Mouse (Mus musculus) embryonic facial prominence, embryonic 10.5 days (tissue): ENCODE results near the gene Ppia. TPM values are rescaled to one million over a fixed set of nuclear protein-coding genes. Genes with fewer than 3 reads are reported as not detected.
"Not testable (repeated sequence)": the region's sequence is repeated elsewhere in the genome, so short reads cannot be mapped to it uniquely, and the experiment has no call there.

Source experiments
- DNase-seq: peaks from one replicate; pipeline ENCODE4 v3.0.0-alpha.2; 2017; ENCODE audit warnings: low spot score
- H3K27ac ChIP-seq: fragments of 300-500 bp; sonication (generic); replicated peaks from 2 replicates; pipeline ENCODE4 v1.5.1; 2016; ENCODE audit warnings: mild to moderate bottlenecking
- H3K27me3 ChIP-seq: fragments of 300-500 bp; sonication (generic); replicated peaks from 2 replicates; pipeline ENCODE4 v1.6.1; 2016; ENCODE audit warnings: low read depth, mild to moderate bottlenecking; ENCODE audit not compliant: poor library complexity, severe bottlenecking
- H3K36me3 ChIP-seq: fragments of 300-500 bp; sonication (generic); replicated peaks from 2 replicates; pipeline ENCODE4 v1.6.1; 2016; ENCODE audit warnings: mild to moderate bottlenecking, moderate library complexity
- H3K4me1 ChIP-seq: fragments of 300-500 bp; sonication (generic); 2 replicates; pipeline ENCODE4 v1.6.1; 2016
- H3K4me3 ChIP-seq: fragments of 300-500 bp; sonication (generic); 2 replicates; pipeline ENCODE4 v1.5.1; 2016; ENCODE audit warnings: mild to moderate bottlenecking, moderate library complexity
- H3K9me3 ChIP-seq: fragments of 300-500 bp; sonication (generic); 2 replicates; pipeline ENCODE4 v1.6.1; 2016; ENCODE audit warnings: mild to moderate bottlenecking
- WGBS: fragments of 180-500 bp; shearing (Covaris S2); methylation state at CpG from one replicate; pipeline ENCODE4 v1.1.7; 2016; 5-methylcytosine and 5-hydroxymethylcytosine counted together
- polyA plus RNA-seq: library from polyadenylated mRNA; unstranded; fragments of >200 nt; fragmentation: Nextera tagmentation; extraction: Ambion mirVana; gene quantifications from 2 replicates; pipeline ENCODE4 v1.2.1, GENCODE M21; 2016

Ppia gene
- polyA plus RNA-seq: 6,156 and 6,219 TPM in 2 replicates

GRCm38 (mm10) chr11:6414751-6415550 lies at the start of gene Ppia:
TSS of gene Ppia (plus strand) at chr11:6415443.
- Histone ChIP-seq H3K27ac (peak within 1 kb of the TSS; percentile 99), H3K9me3 (no peaks in the 10 kb centered on the region), H3K4me3 (peak within 1 kb of the TSS; percentile 73), H3K4me1 (peaks cover 30% of the 10 kb centered on the region), H3K36me3 (peaks cover 33% of the 10 kb centered on the region), H3K27me3 (no peaks in the 10 kb centered on the region)
- WGBS: 11% methylated on average over 21 of the region's 21 CpGs
- peak; percentile 34 for DNase-seq

GRCm38 (mm10) chr11:6365885-6366284 lies 49.4 kb upstream of the Ppia start:
- Histone ChIP-seq H3K36me3 (no peaks in the 10 kb centered on the region), H3K27ac (no peak overlapping the region), H3K9me3 (no peaks in the 10 kb centered on the region), H3K4me3 (no peak overlapping the region), H3K4me1 (peaks cover 18% of the 10 kb centered on the region), H3K27me3 (no peaks in the 10 kb centered on the region)
- DNase-seq: peak; percentile 81
- WGBS: 22% methylated on average over 11 of the region's 11 CpGs

GRCm38 (mm10) chr11:6366434-6366833 lies 48.8 kb upstream of the Ppia start:
- Histone ChIP-seq H3K4me3 (no peak overlapping the region), H3K9me3 (no peaks in the 10 kb centered on the region), H3K4me1 (peaks cover 18% of the 10 kb centered on the region), H3K36me3 (no peaks in the 10 kb centered on the region), H3K27me3 (no peaks in the 10 kb centered on the region), H3K27ac (no peak overlapping the region)
- no peak for DNase-seq
- WGBS: 63% methylated on average over 6 of the region's 6 CpGs

GRCm38 (mm10) chr11:6367156-6367555 lies 48.1 kb upstream of the Ppia start:
- no peaks in the 10 kb centered on the region for H3K36me3 ChIP-seq
- H3K9me3 ChIP-seq: no peaks in the 10 kb centered on the region
- H3K4me1 ChIP-seq: peaks cover 18% of the 10 kb centered on the region
- H3K27ac ChIP-seq: no peak overlapping the region
- WGBS: 55% methylated on average over 4 of the region's 4 CpGs
- no peaks in the 10 kb centered on the region for H3K27me3 ChIP-seq
- H3K4me3 ChIP-seq: no peak overlapping the region
- DNase-seq: peak; percentile 39

GRCm38 (mm10) chr11:6367986-6368385 lies 47.3 kb upstream of the Ppia start:
- H3K9me3 ChIP-seq, H3K36me3 ChIP-seq, H3K4me3 ChIP-seq, H3K27me3 ChIP-seq, DNase-seq, H3K27ac ChIP-seq: not testable (repeated sequence)
- peaks cover 18% of the 10 kb centered on the region for H3K4me1 ChIP-seq
- 81% methylated on average over 5 of the region's 5 CpGs for WGBS

GRCm38 (mm10) chr11:6371376-6372155 lies 43.7 kb upstream of the Ppia start:
- Histone ChIP-seq H3K27me3 (no peaks in the 10 kb centered on the region), H3K4me3 (no peak overlapping the region), H3K4me1 (peaks cover 8% of the 10 kb centered on the region), H3K36me3 (no peaks in the 10 kb centered on the region), H3K27ac (no peak overlapping the region), H3K9me3 (no peaks in the 10 kb centered on the region)
- DNase-seq: no peak
- WGBS: 87% methylated on average over 11 of the region's 11 CpGs

- H3K4me1 ChIP-seq: no peaks in the 10 kb centered on the region
- H3K36me3 ChIP-seq: no peaks in the 10 kb centered on the region
- DNase-seq: no peak
- no peak overlapping the region for H3K4me3 ChIP-seq
- no peaks in the 10 kb centered on the region for H3K27me3 ChIP-seq
- H3K9me3 ChIP-seq: no peaks in the 10 kb centered on the region
- H3K27ac ChIP-seq: no peak overlapping the region
- WGBS: 91% methylated on average over 9 of the region's 9 CpGs
Observed at GRCm38 (mm10) chr11:6372784-6373183, 42.5 kb upstream of the Ppia start.

- Histone ChIP-seq H3K9me3 (no peaks in the 10 kb centered on the region), H3K4me1 (no peaks in the 10 kb centered on the region), H3K4me3 (no peak overlapping the region), H3K36me3 (no peaks in the 10 kb centered on the region), H3K27me3 (no peaks in the 10 kb centered on the region), H3K27ac (no peak overlapping the region)
- 86% methylated on average over 6 of the region's 6 CpGs for WGBS
- DNase-seq: no peak
Observed at GRCm38 (mm10) chr11:6380916-6381315, 34.3 kb upstream of the Ppia start.

GRCm38 (mm10) chr11:6388126-6388725 lies 27.0 kb upstream of the Ppia start:
- peak overlapping the region; percentile 93; the same call in 1 of the 2 replicates for H3K27ac ChIP-seq
- no peaks in the 10 kb centered on the region for H3K27me3 ChIP-seq

GRCm38 (mm10) chr11:6388726-6389413 lies 26.4 kb upstream of the Ppia start, which contains the start of gene Zmiz2:
TSS of gene Zmiz2 (plus strand) at chr11:6389074.
- Histone ChIP-seq H3K4me3 (peak within 1 kb of the TSS; percentile 92), H3K9me3 (no peaks in the 10 kb centered on the region), H3K4me1 (peaks cover 26% of the 10 kb centered on the region), H3K36me3 (peaks cover 27% of the 10 kb centered on the region), H3K27me3 (no peaks in the 10 kb centered on the region), H3K27ac (peak within 1 kb of the TSS; percentile 93)
- DNase-seq: peak; percentile 98
- WGBS: 8% methylated on average over 60 of the region's 60 CpGs

More at GRCm38 (mm10) chr11:6388126-6388725, 27.0 kb upstream of the Ppia start:
- Histone ChIP-seq H3K9me3 (no peaks in the 10 kb centered on the region), H3K4me3 (peak overlapping the region; percentile 92), H3K36me3 (peaks cover 24% of the 10 kb centered on the region), H3K4me1 (peaks cover 26% of the 10 kb centered on the region)
- WGBS: 94% methylated on average over 6 of the region's 6 CpGs
- no peak for DNase-seq

GRCm38 (mm10) chr11:6389483-6389921 lies 25.7 kb upstream of the Ppia start:
- Histone ChIP-seq H3K36me3 (peaks cover 34% of the 10 kb centered on the region), H3K4me3 (peak overlapping the region; percentile 92), H3K9me3 (no peaks in the 10 kb centered on the region), H3K27ac (peak overlapping the region; percentile 93), H3K4me1 (peaks cover 26% of the 10 kb centered on the region), H3K27me3 (no peaks in the 10 kb centered on the region)
- peak; percentile 53 for DNase-seq
- under 1% methylated on average over 43 of the region's 43 CpGs for WGBS
